Mouse (Mus musculus): ENCODE measurements around the gene Col1a2. TPM values are rescaled to one million over a fixed set of nuclear protein-coding genes. Genes with fewer than 3 reads are reported as not detected.

The Col1a2 gene
- polyA plus RNA-seq, 1 experiment, result 20.7 TPM

DNA sequence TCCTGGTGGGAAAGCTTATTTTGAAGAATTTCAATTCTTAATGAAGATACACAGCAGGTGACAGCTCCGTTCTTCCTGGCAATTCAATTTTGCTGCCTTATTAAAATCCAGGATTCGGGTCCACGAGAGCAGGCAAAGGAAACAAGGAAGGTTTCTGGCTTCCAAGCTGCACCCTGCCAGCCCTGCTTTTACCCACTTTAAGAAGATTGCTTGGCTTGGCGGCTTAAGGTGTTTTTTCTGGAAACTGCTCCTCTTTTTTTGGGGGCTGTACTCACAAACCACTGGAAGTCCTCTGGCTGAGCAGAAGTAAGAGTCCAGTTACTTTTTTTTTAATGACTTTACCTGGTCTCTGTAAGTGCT, 21.1 kb upstream of the Col1a2 start:
- WGBS, result 89% methylated on average over 4 of the region's 4 CpGs
- Histone ChIP-seq H3K4me3 (ENCODE audit: control insufficient read depth, insufficient read depth, low read length) (no peak overlapping the region), H3K27me3 (ENCODE audit: control insufficient read depth, insufficient read depth, low read length) (no peaks in the 10 kb centered on the region), H3K27ac (ENCODE audit: control insufficient read depth, insufficient read depth, low read length) (no peak overlapping the region), H3K36me3 (ENCODE audit: control insufficient read depth, insufficient read depth, low read length) (no peaks in the 10 kb centered on the region), H3K4me1 (replicated peaks; ENCODE audit: control insufficient read depth, insufficient read depth, low read length) (no peaks in the 10 kb centered on the region)
- no peak for TF ChIP-seq CTCF (IDR thresholded peaks at IDR 0.05; ENCODE audit: borderline replicate concordance, control insufficient read depth, extremely low read depth, insufficient read depth, low read length, poor library complexity)
- no peak for DNase-seq

- WGBS, result 28% methylated on average over 7 of the region's 7 CpGs
- DNase-seq, result no peak
- Histone ChIP-seq H3K36me3 (ENCODE audit: control insufficient read depth, insufficient read depth, low read length) (no peaks in the 10 kb centered on the region), H3K4me3 (ENCODE audit: control insufficient read depth, insufficient read depth, low read length) (no peak overlapping the region), H3K27ac (ENCODE audit: control insufficient read depth, insufficient read depth, low read length) (no peak overlapping the region), H3K27me3 (ENCODE audit: control insufficient read depth, insufficient read depth, low read length) (no peaks in the 10 kb centered on the region), H3K4me1 (replicated peaks; ENCODE audit: control insufficient read depth, insufficient read depth, low read length) (no peaks in the 10 kb centered on the region)
- no peak for TF ChIP-seq CTCF (IDR thresholded peaks at IDR 0.05; ENCODE audit: borderline replicate concordance, control insufficient read depth, extremely low read depth, insufficient read depth, low read length, poor library complexity)
- TF ChIP-seq POLR2A (IDR thresholded peaks at IDR 0.05; ENCODE audit: control insufficient read depth, extremely low read depth, insufficient read depth, low read length, poor library complexity), result no peak
Measured at GRCm38 (mm10) chr6:4483937-4484601, 20.5 kb upstream of the Col1a2 start.

- WGBS, result 20% methylated on average over 1 of the region's 1 CpGs
- TF ChIP-seq CTCF (IDR thresholded peaks at IDR 0.05; ENCODE audit: borderline replicate concordance, control insufficient read depth, extremely low read depth, insufficient read depth, low read length, poor library complexity) (no peak), POLR2A (IDR thresholded peaks at IDR 0.05; ENCODE audit: control insufficient read depth, extremely low read depth, insufficient read depth, low read length, poor library complexity) (no peak)
- Histone ChIP-seq H3K4me1 (replicated peaks; ENCODE audit: control insufficient read depth, insufficient read depth, low read length) (no peaks in the 10 kb centered on the region), H3K4me3 (ENCODE audit: control insufficient read depth, insufficient read depth, low read length) (no peak overlapping the region), H3K27ac (ENCODE audit: control insufficient read depth, insufficient read depth, low read length) (no peak overlapping the region), H3K36me3 (ENCODE audit: control insufficient read depth, insufficient read depth, low read length) (no peaks in the 10 kb centered on the region), H3K27me3 (ENCODE audit: control insufficient read depth, insufficient read depth, low read length) (no peaks in the 10 kb centered on the region)
- no peak for DNase-seq
Measured at GRCm38 (mm10) chr6:4488349-4488748, 16.3 kb upstream of the Col1a2 start.

DNA sequence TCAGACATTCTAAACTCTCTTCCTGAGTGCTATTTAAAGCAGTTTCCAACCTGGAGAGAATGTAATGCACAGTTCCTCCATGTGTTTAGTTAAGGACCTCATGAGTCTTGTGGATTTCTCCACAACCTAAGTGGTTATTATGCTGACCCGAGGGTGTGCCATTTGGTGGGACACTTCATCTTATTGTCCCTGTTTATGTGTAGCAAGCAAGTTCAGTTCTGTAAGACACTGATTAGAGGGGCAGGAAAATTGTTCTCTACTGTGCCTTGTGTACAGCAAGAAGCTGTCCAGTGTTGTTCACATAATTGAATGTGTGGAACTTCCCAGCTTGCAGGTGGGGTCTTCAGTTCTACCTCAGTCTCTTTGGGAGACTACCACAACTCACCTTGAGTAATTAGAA, 15.6 kb upstream of the Col1a2 start:
- no peak for DNase-seq
- Histone ChIP-seq H3K4me1 (replicated peaks; ENCODE audit: control insufficient read depth, insufficient read depth, low read length) (no peaks in the 10 kb centered on the region), H3K36me3 (ENCODE audit: control insufficient read depth, insufficient read depth, low read length) (no peaks in the 10 kb centered on the region), H3K4me3 (ENCODE audit: control insufficient read depth, insufficient read depth, low read length) (no peak overlapping the region), H3K27me3 (ENCODE audit: control insufficient read depth, insufficient read depth, low read length) (no peaks in the 10 kb centered on the region), H3K27ac (ENCODE audit: control insufficient read depth, insufficient read depth, low read length) (no peak overlapping the region)
- 75% methylated on average over 1 of the region's 1 CpGs for WGBS
- TF ChIP-seq POLR2A (IDR thresholded peaks at IDR 0.05; ENCODE audit: control insufficient read depth, extremely low read depth, insufficient read depth, low read length, poor library complexity) (no peak), CTCF (IDR thresholded peaks at IDR 0.05; ENCODE audit: borderline replicate concordance, control insufficient read depth, extremely low read depth, insufficient read depth, low read length, poor library complexity) (no peak)

DNA sequence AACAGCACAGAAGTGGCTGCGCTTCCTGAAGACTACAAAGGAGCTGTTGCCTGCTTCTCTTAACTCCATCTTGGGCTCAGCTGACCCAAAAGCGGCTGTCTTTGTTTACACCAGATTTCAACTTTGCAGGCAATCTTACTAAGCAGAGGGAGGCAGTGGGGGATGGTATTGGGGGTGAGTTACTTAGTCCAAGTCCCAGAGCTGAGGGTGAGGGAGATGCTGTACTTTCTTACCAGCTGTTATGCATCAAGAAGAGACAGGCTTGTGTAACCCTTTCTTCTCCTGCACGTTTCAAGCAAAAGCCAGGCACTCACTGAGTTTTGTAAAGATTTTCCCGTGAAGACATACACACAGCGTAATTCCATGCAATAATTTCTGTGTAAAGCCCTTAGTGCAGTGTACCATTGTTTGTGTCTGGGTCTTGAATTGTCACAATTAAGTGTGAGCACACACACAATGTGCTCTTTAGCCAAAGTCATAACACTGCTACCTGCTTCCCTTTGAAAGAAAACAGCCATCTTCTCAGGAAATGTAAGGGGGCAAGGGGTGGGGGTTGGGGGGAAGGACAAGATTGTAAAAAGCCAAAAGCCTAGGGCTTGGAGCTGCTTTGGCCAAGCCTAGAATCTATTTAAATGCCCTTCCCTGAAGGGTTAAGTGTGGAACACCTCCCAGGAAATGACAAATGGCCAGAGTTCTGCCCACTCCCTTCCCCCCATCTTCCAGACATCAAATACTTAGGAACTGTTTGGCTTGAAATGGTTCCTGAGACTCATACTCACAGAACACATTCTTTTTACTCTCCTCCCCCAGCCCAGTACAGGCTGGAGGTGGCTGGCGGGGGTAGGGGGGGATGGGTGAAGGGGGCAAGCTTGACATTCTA, 15.0 kb upstream of the Col1a2 start:
- Histone ChIP-seq H3K4me1 (replicated peaks; ENCODE audit: control insufficient read depth, insufficient read depth, low read length) (no peaks in the 10 kb centered on the region), H3K27ac (ENCODE audit: control insufficient read depth, insufficient read depth, low read length) (no peak overlapping the region)

DNA sequence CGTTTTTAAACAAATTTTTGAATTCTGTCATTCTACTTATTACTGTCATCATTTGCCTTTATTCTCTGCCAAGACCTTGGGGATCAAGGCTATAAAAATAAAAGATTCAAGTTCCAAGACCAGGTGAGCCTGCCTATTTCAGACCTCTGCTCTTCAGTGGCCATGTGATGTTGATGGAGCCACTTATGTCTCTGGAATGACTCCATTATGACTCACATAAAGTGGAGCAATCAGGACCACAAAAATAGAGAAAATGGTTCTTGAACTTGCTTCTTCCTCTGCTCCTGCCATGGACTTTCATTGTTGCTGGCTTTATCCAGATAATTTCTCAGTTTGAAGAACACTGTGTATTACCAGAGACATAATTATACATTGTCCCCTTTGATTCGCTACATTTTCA, 10.9 kb upstream of the Col1a2 start:
- 82% methylated on average over 2 of the region's 2 CpGs for WGBS
- no peaks in the 10 kb centered on the region for H3K36me3 ChIP-seq (ENCODE audit: control insufficient read depth, insufficient read depth, low read length)

More for the DNA sequence above, 15.0 kb upstream of the Col1a2 start:
- Histone ChIP-seq H3K4me3 (ENCODE audit: control insufficient read depth, insufficient read depth, low read length) (no peak overlapping the region), H3K36me3 (ENCODE audit: control insufficient read depth, insufficient read depth, low read length) (no peaks in the 10 kb centered on the region), H3K27me3 (ENCODE audit: control insufficient read depth, insufficient read depth, low read length) (no peaks in the 10 kb centered on the region)
- TF ChIP-seq CTCF (IDR thresholded peaks at IDR 0.05; ENCODE audit: borderline replicate concordance, control insufficient read depth, extremely low read depth, insufficient read depth, low read length, poor library complexity) (no peak), POLR2A (IDR thresholded peaks at IDR 0.05; ENCODE audit: control insufficient read depth, extremely low read depth, insufficient read depth, low read length, poor library complexity) (no peak)
- no peak for DNase-seq
- WGBS, result 80% methylated on average over 6 of the region's 6 CpGs

More for the DNA sequence above, 10.9 kb upstream of the Col1a2 start:
- H3K27ac ChIP-seq (ENCODE audit: control insufficient read depth, insufficient read depth, low read length), result no peak overlapping the region
- H3K4me1 ChIP-seq (replicated peaks; ENCODE audit: control insufficient read depth, insufficient read depth, low read length), result no peaks in the 10 kb centered on the region
- no peak for TF ChIP-seq POLR2A (IDR thresholded peaks at IDR 0.05; ENCODE audit: control insufficient read depth, extremely low read depth, insufficient read depth, low read length, poor library complexity)
- no peak for TF ChIP-seq CTCF (IDR thresholded peaks at IDR 0.05; ENCODE audit: borderline replicate concordance, control insufficient read depth, extremely low read depth, insufficient read depth, low read length, poor library complexity)
- H3K4me3 ChIP-seq (ENCODE audit: control insufficient read depth, insufficient read depth, low read length), result no peak overlapping the region
- no peak for DNase-seq
- H3K27me3 ChIP-seq (ENCODE audit: control insufficient read depth, insufficient read depth, low read length), result no peaks in the 10 kb centered on the region

Measured in thymus, adult 2 months (tissue).